Mouse (Mus musculus): Measurements from ENCODE around the gene Lrig1.

GRCm38 (mm10) chr6:94644641-94645040 lies 55.3 kb downstream of the Lrig1 start:
- TF ChIP-seq CTCF (IDR thresholded peaks at IDR 0.05; ENCODE audit: control insufficient read depth, insufficient read depth, insufficient read length) = no peak
- TF ChIP-seq USF1 (IDR thresholded peaks at IDR 0.05; ENCODE audit: low read depth) = no peak
